8 mouse cellular contexts compared by ENCODE assay signal in genomic region chr19:5067040-5067799, GRCm38 (mm10). TPM values are rescaled to one million over a fixed set of nuclear protein-coding genes. Genes with fewer than 3 reads are reported as not detected.
DNase-seq lines count a peak whose midpoint lies in the region; ATAC-seq lines count a peak whose summit lies in the region.

No protein-coding gene starts in this region.

- H3K4me1 ChIP-seq in lung, embryonic 16.5 days (replicated peaks; ENCODE audit: control insufficient read depth, insufficient read depth, low read length) = peaks cover 28% of the 10 kb centered on the region
- peaks cover 84% of the 10 kb centered on the region for H3K4me1 ChIP-seq in limb, embryonic 10.5 days
- H3K4me1 ChIP-seq in neural tube, embryonic 13.5 days (replicated peaks) = peaks cover 61% of the 10 kb centered on the region

- H3K36me3 ChIP-seq in lung, embryonic 16.5 days (ENCODE audit: control insufficient read depth, insufficient read depth, low read length) = no peaks in the 10 kb centered on the region
- no peaks in the 10 kb centered on the region for H3K36me3 ChIP-seq in limb, embryonic 10.5 days
- no peaks in the 10 kb centered on the region for H3K36me3 ChIP-seq in neural tube, embryonic 13.5 days

- H3K9ac ChIP-seq in lung, embryonic 16.5 days (ENCODE audit: low read length) = peak overlapping the region; percentile 37; the same call in 1 of the 2 replicates
- H3K9ac ChIP-seq in neural tube, embryonic 13.5 days = peak overlapping the region; percentile 38; the same call in 1 of the 2 replicates

- no peak for DNase-seq in lung, adult 18-20 months
- peak; percentile 66 for DNase-seq in limb, embryonic 10.5 days (ENCODE audit: low spot score)
- no peak for DNase-seq in cerebellum, adult 18-20 months
- no peak for DNase-seq in urinary bladder, postnatal 4 days (ENCODE audit: low spot score in 2 of 2)
- DNase-seq in urinary bladder, postnatal 10 days (ENCODE audit: low spot score) = no peak

- 6% methylated on average over 15 of the region's 15 CpGs for WGBS in lung, embryonic 16.5 days
- WGBS in limb, embryonic 10.5 days = 2% methylated on average over 15 of the region's 15 CpGs
- WGBS in neural tube, embryonic 13.5 days = 9% methylated on average over 15 of the region's 15 CpGs

- no peaks in the 10 kb centered on the region for H3K9me3 ChIP-seq in lung, embryonic 16.5 days (ENCODE audit: control insufficient read depth, low read length)
- no peaks in the 10 kb centered on the region for H3K9me3 ChIP-seq in limb, embryonic 10.5 days (replicated peaks)
- no peaks in the 10 kb centered on the region for H3K9me3 ChIP-seq in neural tube, embryonic 13.5 days

- peak overlapping the region; percentile 83 for H3K4me2 ChIP-seq in lung, embryonic 16.5 days (ENCODE audit: low read depth, low read length)
- peak overlapping the region; percentile 76 for H3K4me2 ChIP-seq in neural tube, embryonic 13.5 days

- H3K27me3 ChIP-seq in lung, embryonic 16.5 days (ENCODE audit: control insufficient read depth, insufficient read depth, low read depth, low read length) = peaks cover 19% of the 10 kb centered on the region
- 0 out of 2 replicates have a peak, but pooled peaks cover 12% of the 10 kb centered on the region for H3K27me3 ChIP-seq in limb, embryonic 10.5 days (ENCODE audit: low read depth, poor library complexity, severe bottlenecking)
- peaks cover 58% of the 10 kb centered on the region for H3K27me3 ChIP-seq in neural tube, embryonic 13.5 days

- peak; percentile 11 for ATAC-seq in lung, embryonic 16.5 days (ENCODE audit: low read depth)
- peak; percentile 64 for ATAC-seq in erythroid progenitor cell, adult 5-6 weeks (replicated peaks; ENCODE audit: low FRiP score, poor library complexity, severe bottlenecking)
- no peak for ATAC-seq in neural tube, embryonic 13.5 days (ENCODE audit: low read depth)

- peak overlapping the region; percentile 62 for H3K4me3 ChIP-seq in lung, embryonic 16.5 days (ENCODE audit: low read length)
- peak overlapping the region; percentile 67 for H3K4me3 ChIP-seq in limb, embryonic 10.5 days
- H3K4me3 ChIP-seq in neural tube, embryonic 13.5 days = peak overlapping the region; percentile 43

- H3K27ac ChIP-seq in lung, embryonic 16.5 days (ENCODE audit: low read length) = peak overlapping the region; percentile 71
- H3K27ac ChIP-seq in limb, embryonic 10.5 days = peak overlapping the region; percentile 98
- peak overlapping the region; percentile 43 for H3K27ac ChIP-seq in neural tube, embryonic 13.5 days (replicated peaks)

RNA-seq across cellular contexts. Expression of gene Cd248, which starts 0.7 kb away (rescaled TPM):
- polyA plus RNA-seq in lung, embryonic 16.5 days (2015; fragmentation: Nextera tagmentation; extraction: Ambion mirVana) = 69.1 and 80.6 TPM in 2 replicates
- not detected in 2 replicates for total RNA-seq in erythroid progenitor cell, adult 5-6 weeks (2015; ENCODE audit: low replicate concordance)
- total RNA-seq in erythroid progenitor cell, adult 5-6 weeks (2017; ENCODE audit: low replicate concordance) = not detected in 2 replicates
- polyA plus RNA-seq in limb, embryonic 10.5 days (2016; fragmentation: Nextera tagmentation; extraction: Ambion mirVana) = 37.1 and 42.5 TPM in 2 replicates
- 26.3 and 28.2 TPM in 2 replicates for polyA plus RNA-seq in neural tube, embryonic 13.5 days (2015; fragmentation: Nextera tagmentation; extraction: Ambion mirVana)

RNA-seq across cellular contexts. Expression of gene Rin1, which starts 16.9 kb away (rescaled TPM):
- polyA plus RNA-seq in lung, embryonic 16.5 days (2015; fragmentation: Nextera tagmentation; extraction: Ambion mirVana) = 3.7 and 4.2 TPM in 2 replicates
- total RNA-seq in erythroid progenitor cell, adult 5-6 weeks (2015; ENCODE audit: low replicate concordance) = 0.42 TPM in 1 of 2 replicates, not detected in the other
- not detected in 2 replicates for total RNA-seq in erythroid progenitor cell, adult 5-6 weeks (2017; ENCODE audit: low replicate concordance)
- polyA plus RNA-seq in limb, embryonic 10.5 days (2016; fragmentation: Nextera tagmentation; extraction: Ambion mirVana) = 3.1 and 3.5 TPM in 2 replicates
- 1.4 TPM in 2 replicates for polyA plus RNA-seq in neural tube, embryonic 13.5 days (2015; fragmentation: Nextera tagmentation; extraction: Ambion mirVana)

RNA-seq across cellular contexts. Expression of gene Tmem151a, which starts 18.1 kb away (rescaled TPM):
- 3.6 and 3.8 TPM in 2 replicates for polyA plus RNA-seq in lung, embryonic 16.5 days (2015; fragmentation: Nextera tagmentation; extraction: Ambion mirVana)
- not detected in 2 replicates for total RNA-seq in erythroid progenitor cell, adult 5-6 weeks (2015; ENCODE audit: low replicate concordance)
- total RNA-seq in erythroid progenitor cell, adult 5-6 weeks (2017; ENCODE audit: low replicate concordance) = not detected in 2 replicates
- 2.4 and 2.5 TPM in 2 replicates for polyA plus RNA-seq in limb, embryonic 10.5 days (2016; fragmentation: Nextera tagmentation; extraction: Ambion mirVana)
- 8.4 and 10.1 TPM in 2 replicates for polyA plus RNA-seq in neural tube, embryonic 13.5 days (2015; fragmentation: Nextera tagmentation; extraction: Ambion mirVana)

RNA-seq across cellular contexts. Expression of gene Yif1a, which starts 21.1 kb away (rescaled TPM):
- 95.3 and 101 TPM in 2 replicates for polyA plus RNA-seq in lung, embryonic 16.5 days (2015; fragmentation: Nextera tagmentation; extraction: Ambion mirVana)
- 5.0 and 10.8 TPM in 2 replicates for total RNA-seq in erythroid progenitor cell, adult 5-6 weeks (2015; ENCODE audit: low replicate concordance)
- total RNA-seq in erythroid progenitor cell, adult 5-6 weeks (2017; ENCODE audit: low replicate concordance) = 6.2 TPM in 1 of 2 replicates, not detected in the other
- 65.4 and 78.0 TPM in 2 replicates for polyA plus RNA-seq in limb, embryonic 10.5 days (2016; fragmentation: Nextera tagmentation; extraction: Ambion mirVana)
- polyA plus RNA-seq in neural tube, embryonic 13.5 days (2015; fragmentation: Nextera tagmentation; extraction: Ambion mirVana) = 51.3 and 67.5 TPM in 2 replicates

RNA-seq across cellular contexts. Expression of gene Brms1, which starts 26.1 kb away (rescaled TPM):
- polyA plus RNA-seq in lung, embryonic 16.5 days (2015; fragmentation: Nextera tagmentation; extraction: Ambion mirVana) = 41.6 and 45.0 TPM in 2 replicates
- 4.6 and 13.0 TPM in 2 replicates for total RNA-seq in erythroid progenitor cell, adult 5-6 weeks (2015; ENCODE audit: low replicate concordance)
- total RNA-seq in erythroid progenitor cell, adult 5-6 weeks (2017; ENCODE audit: low replicate concordance) = 4.5 and 10.9 TPM in 2 replicates
- polyA plus RNA-seq in limb, embryonic 10.5 days (2016; fragmentation: Nextera tagmentation; extraction: Ambion mirVana) = 74.6 and 84.6 TPM in 2 replicates
- polyA plus RNA-seq in neural tube, embryonic 13.5 days (2015; fragmentation: Nextera tagmentation; extraction: Ambion mirVana) = 43.5 and 51.7 TPM in 2 replicates

Comparison
In these comparisons a context has a peak if more than half of its experiments do, and no peak if none do; other contexts are left out.
1. H3K27ac ChIP-seq: peak in every context shown above with its lines; median percentile 98 in limb, embryonic 10.5 days; 71 in lung, embryonic 16.5 days; 43 in neural tube, embryonic 13.5 days.